Mouse (Mus musculus): Measurements from ENCODE around the gene Tmed6. TPM values are rescaled to one million over a fixed set of nuclear protein-coding genes. Genes with fewer than 3 reads are reported as not detected.

Gene Tmed6
- polyA plus RNA-seq, 1 experiment = 65.3 TPM

GRCm38 (mm10) chr8:107031577-107032090 lies 33.8 kb downstream of the Tmed6 start:
- peak overlapping the region; percentile 50 for H3K27ac ChIP-seq (ENCODE audit: insufficient read depth, low read depth, low read length)
- H3K4me1 ChIP-seq (ENCODE audit: control insufficient read depth, insufficient read depth, low read length) = peaks cover 15% of the 10 kb centered on the region
- H3K36me3 ChIP-seq (ENCODE audit: control insufficient read depth, insufficient read depth, low read length) = no peaks in the 10 kb centered on the region
- TF ChIP-seq CTCF (conservative IDR thresholded peaks at IDR 0.05; ENCODE audit: insufficient read depth, insufficient read length, low read depth, low read length) (no peak), POLR2A (IDR thresholded peaks at IDR 0.05; ENCODE audit: low read depth, low read length) (no peak)
- no peak for DNase-seq
- H3K27me3 ChIP-seq (replicated peaks; ENCODE audit: control insufficient read depth, insufficient read depth, low read length) = no peaks in the 10 kb centered on the region
- WGBS = under 1% methylated on average over 40 of the region's 40 CpGs
- H3K4me3 ChIP-seq (ENCODE audit: insufficient read depth, low read depth, low read length) = peak overlapping the region; percentile 95

DNA sequence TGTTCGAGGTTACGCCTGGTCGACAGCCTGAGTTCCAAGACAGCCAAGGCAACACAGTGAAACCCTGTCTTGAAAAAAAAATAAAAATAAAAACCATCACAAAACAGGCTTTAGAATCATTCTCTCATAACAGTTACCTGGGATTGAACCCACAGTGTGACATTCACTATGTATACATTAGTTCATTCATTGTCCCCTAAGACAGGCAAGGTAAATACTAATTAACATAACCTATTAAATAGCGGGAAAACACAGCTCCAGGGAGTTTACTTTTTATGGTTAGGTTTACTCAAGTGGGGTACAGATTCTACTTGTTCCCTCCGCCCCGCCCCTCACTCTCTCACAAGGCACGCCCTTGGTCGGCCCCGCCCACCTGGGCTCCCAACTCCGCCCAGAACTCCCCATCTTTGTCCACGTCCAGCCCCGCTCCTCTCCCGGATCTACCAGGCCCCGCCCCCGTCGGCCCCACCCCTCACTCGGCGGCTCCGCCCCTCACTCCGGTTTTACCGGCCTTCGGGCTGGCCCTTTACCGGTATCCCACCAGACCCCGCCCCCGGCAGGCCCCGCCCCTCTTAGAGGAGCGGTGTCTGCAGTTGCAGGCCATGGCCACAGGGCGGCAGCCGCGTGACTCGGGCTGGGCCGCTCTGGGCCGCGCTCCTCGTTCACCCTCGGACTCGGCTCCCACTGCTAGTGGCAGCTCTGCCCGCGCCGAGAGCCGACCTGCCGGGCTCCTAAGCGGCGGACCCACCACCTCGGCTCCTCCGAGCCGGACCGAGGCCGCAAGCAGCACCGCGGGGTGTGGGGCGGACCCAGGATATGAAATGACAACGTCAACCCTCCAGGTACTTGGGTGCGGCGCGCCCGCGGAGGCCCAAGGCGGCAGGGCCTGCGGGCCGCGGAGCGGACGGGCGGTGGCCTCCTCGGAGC lies 34.5 kb downstream of the Tmed6 start, which contains the start of gene Vps4a:
Vps4a (plus strand) TSS at position 573 of the 927 bp plus-strand sequence.
- peak; percentile 74 for TF ChIP-seq CTCF (conservative IDR thresholded peaks at IDR 0.05; ENCODE audit: insufficient read depth, insufficient read length, low read depth, low read length)
- peak; percentile 53 for TF ChIP-seq POLR2A (IDR thresholded peaks at IDR 0.05; ENCODE audit: low read depth, low read length)
- Histone ChIP-seq H3K4me3 (ENCODE audit: insufficient read depth, low read depth, low read length) (peak within 1 kb of the TSS; percentile 95), H3K27ac (ENCODE audit: insufficient read depth, low read depth, low read length) (peak within 1 kb of the TSS; percentile 50), H3K4me1 (ENCODE audit: control insufficient read depth, insufficient read depth, low read length) (peaks cover 12% of the 10 kb centered on the region), H3K27me3 (replicated peaks; ENCODE audit: control insufficient read depth, insufficient read depth, low read length) (no peaks in the 10 kb centered on the region), H3K36me3 (ENCODE audit: control insufficient read depth, insufficient read depth, low read length) (no peaks in the 10 kb centered on the region)
- DNase-seq = peak; percentile 99
- WGBS = 5% methylated on average over 65 of the region's 66 CpGs

DNA sequence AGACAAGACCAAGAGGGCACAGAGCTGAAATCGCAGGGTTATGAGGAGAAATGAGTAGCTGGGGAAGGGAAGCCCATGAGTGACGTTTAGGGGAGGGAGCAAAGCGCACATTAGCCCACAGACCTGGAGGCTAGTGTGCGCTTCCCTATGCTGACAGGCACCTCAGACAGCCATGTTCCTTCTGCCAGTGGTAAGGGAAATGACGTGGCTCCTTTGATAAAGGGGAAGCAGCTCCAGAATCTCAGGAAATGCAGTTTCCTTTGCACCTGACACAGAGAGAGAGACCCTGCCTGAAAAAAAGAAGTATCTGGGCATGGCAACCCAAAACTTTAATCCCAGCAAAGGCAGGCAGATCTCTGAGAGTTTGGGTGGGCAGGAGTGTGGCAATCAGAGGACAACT lies 35.4 kb downstream of the Tmed6 start:
- Histone ChIP-seq H3K36me3 (ENCODE audit: control insufficient read depth, insufficient read depth, low read length) (no peaks in the 10 kb centered on the region), H3K27ac (ENCODE audit: insufficient read depth, low read depth, low read length) (no peak overlapping the region), H3K27me3 (replicated peaks; ENCODE audit: control insufficient read depth, insufficient read depth, low read length) (no peaks in the 10 kb centered on the region), H3K4me1 (ENCODE audit: control insufficient read depth, insufficient read depth, low read length) (peaks cover 12% of the 10 kb centered on the region), H3K4me3 (ENCODE audit: insufficient read depth, low read depth, low read length) (no peak overlapping the region)
- no peak for DNase-seq
- WGBS = 63% methylated on average over 5 of the region's 5 CpGs
- no peak for TF ChIP-seq CTCF (conservative IDR thresholded peaks at IDR 0.05; ENCODE audit: insufficient read depth, insufficient read length, low read depth, low read length)
- no peak for TF ChIP-seq POLR2A (IDR thresholded peaks at IDR 0.05; ENCODE audit: low read depth, low read length)

DNA sequence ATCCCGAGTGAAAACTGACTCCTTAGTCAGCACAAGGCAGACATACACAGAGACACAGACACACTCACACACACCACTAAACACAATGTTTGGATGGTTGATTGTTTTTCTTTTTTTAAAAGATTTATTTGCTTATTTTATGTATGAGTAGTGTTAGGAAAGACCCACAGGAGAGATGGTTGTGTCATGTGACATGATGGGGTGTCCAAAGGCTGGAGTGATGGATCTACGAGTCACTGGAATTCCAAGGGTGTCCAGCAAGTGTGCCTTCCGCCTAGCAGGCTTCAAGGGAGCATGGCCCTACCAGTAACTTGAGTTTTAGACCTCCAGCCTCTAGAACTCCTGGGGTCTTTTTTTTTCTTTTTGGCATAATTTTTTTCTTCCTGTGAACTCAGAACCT lies 36.1 kb downstream of the Tmed6 start:
- H3K36me3 ChIP-seq (ENCODE audit: control insufficient read depth, insufficient read depth, low read length) = no peaks in the 10 kb centered on the region
- 70% methylated on average over 3 of the region's 3 CpGs for WGBS
- no peak overlapping the region for H3K4me3 ChIP-seq (ENCODE audit: insufficient read depth, low read depth, low read length)
- H3K27me3 ChIP-seq (replicated peaks; ENCODE audit: control insufficient read depth, insufficient read depth, low read length) = no peaks in the 10 kb centered on the region
- no peak overlapping the region for H3K27ac ChIP-seq (ENCODE audit: insufficient read depth, low read depth, low read length)
- TF ChIP-seq POLR2A (IDR thresholded peaks at IDR 0.05; ENCODE audit: low read depth, low read length) (no peak), CTCF (conservative IDR thresholded peaks at IDR 0.05; ENCODE audit: insufficient read depth, insufficient read length, low read depth, low read length) (no peak)
- peaks cover 12% of the 10 kb centered on the region for H3K4me1 ChIP-seq (ENCODE audit: control insufficient read depth, insufficient read depth, low read length)
- DNase-seq = no peak

GRCm38 (mm10) chr8:107023479-107023878 lies 42.0 kb downstream of the Tmed6 start:
- 87% methylated on average over 8 of the region's 8 CpGs for WGBS
- Histone ChIP-seq H3K4me1 (ENCODE audit: control insufficient read depth, insufficient read depth, low read length) (no peaks in the 10 kb centered on the region), H3K27ac (ENCODE audit: insufficient read depth, low read depth, low read length) (no peak overlapping the region), H3K27me3 (replicated peaks; ENCODE audit: control insufficient read depth, insufficient read depth, low read length) (no peaks in the 10 kb centered on the region), H3K36me3 (ENCODE audit: control insufficient read depth, insufficient read depth, low read length) (no peaks in the 10 kb centered on the region), H3K4me3 (ENCODE audit: insufficient read depth, low read depth, low read length) (no peak overlapping the region)
- DNase-seq = no peak
- TF ChIP-seq CTCF (conservative IDR thresholded peaks at IDR 0.05; ENCODE audit: insufficient read depth, insufficient read length, low read depth, low read length) = no peak
- no peak for TF ChIP-seq POLR2A (IDR thresholded peaks at IDR 0.05; ENCODE audit: low read depth, low read length)

DNA sequence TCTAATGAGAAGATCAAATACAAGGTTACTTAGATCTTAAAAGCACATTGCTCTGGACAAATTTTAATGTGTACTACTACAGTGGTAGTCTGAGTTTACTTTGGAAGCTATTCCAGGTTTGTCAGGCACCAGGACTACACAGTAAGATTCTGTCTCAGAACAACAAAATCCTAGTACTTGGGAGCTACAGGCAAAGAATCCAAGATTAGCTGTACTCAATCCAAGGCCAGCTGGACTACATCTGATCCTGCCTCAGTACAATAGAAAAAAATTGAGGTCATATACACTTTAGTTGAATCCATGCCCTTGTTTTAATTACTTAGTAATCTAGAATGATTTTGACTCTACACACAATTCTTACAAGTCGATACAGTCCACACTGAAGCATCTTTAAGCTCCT lies 50.5 kb downstream of the Tmed6 start:
- H3K27ac ChIP-seq (ENCODE audit: insufficient read depth, low read depth, low read length) = no peak overlapping the region
- peaks cover 3% of the 10 kb centered on the region; the same call in 1 of the 2 replicates for H3K36me3 ChIP-seq (ENCODE audit: control insufficient read depth, insufficient read depth, low read length)
- no peak overlapping the region for H3K4me3 ChIP-seq (ENCODE audit: insufficient read depth, low read depth, low read length)
- DNase-seq = no peak
- TF ChIP-seq CTCF (conservative IDR thresholded peaks at IDR 0.05; ENCODE audit: insufficient read depth, insufficient read length, low read depth, low read length) (no peak), POLR2A (IDR thresholded peaks at IDR 0.05; ENCODE audit: low read depth, low read length) (no peak)
- 68% methylated on average over 1 of the region's 1 CpGs for WGBS
- H3K4me1 ChIP-seq (ENCODE audit: control insufficient read depth, insufficient read depth, low read length) = no peaks in the 10 kb centered on the region
- no peaks in the 10 kb centered on the region for H3K27me3 ChIP-seq (replicated peaks; ENCODE audit: control insufficient read depth, insufficient read depth, low read length)

DNA sequence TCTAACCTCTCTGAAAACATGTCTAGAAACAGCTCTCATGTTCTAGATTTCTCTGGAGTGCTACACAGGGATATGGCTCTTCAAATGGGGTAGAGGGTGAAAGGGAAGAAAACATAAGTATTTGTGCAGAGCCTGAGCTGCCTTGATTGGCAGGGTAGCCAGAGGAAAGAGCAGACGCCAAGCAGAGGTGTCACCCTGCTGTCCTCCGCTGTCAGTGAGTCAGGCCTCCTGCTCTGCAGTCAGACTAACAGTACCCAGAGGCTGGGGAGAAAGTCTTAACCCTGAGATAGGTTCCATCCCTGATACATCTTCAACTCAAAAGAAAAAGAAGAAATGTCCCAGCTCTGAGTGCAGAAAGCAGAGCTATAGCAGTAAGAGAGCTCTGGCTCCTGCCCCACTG lies 52.8 kb downstream of the Tmed6 start:
- Histone ChIP-seq H3K27ac (ENCODE audit: insufficient read depth, low read depth, low read length) (no peak overlapping the region), H3K4me3 (ENCODE audit: insufficient read depth, low read depth, low read length) (no peak overlapping the region), H3K27me3 (replicated peaks; ENCODE audit: control insufficient read depth, insufficient read depth, low read length) (no peaks in the 10 kb centered on the region), H3K36me3 (ENCODE audit: control insufficient read depth, insufficient read depth, low read length) (peaks cover 3% of the 10 kb centered on the region; the same call in 1 of the 2 replicates), H3K4me1 (ENCODE audit: control insufficient read depth, insufficient read depth, low read length) (no peaks in the 10 kb centered on the region)
- WGBS = 89% methylated on average over 2 of the region's 2 CpGs
- DNase-seq = no peak
- TF ChIP-seq POLR2A (IDR thresholded peaks at IDR 0.05; ENCODE audit: low read depth, low read length) (no peak), CTCF (conservative IDR thresholded peaks at IDR 0.05; ENCODE audit: insufficient read depth, insufficient read length, low read depth, low read length) (no peak)

Other genes with a start within 250 kb of the Tmed6 start
- gene Has3, start 195.4 kb downstream of the Tmed6 start, polyA plus RNA-seq (2012; rRNA removed) = 0.72 and 0.98 TPM in 2 replicates
- 24.1 and 24.5 TPM in 2 replicates for gene Utp4, start 172.0 kb downstream of the Tmed6 start, polyA plus RNA-seq (2012; rRNA removed)
- 9.4 and 10.4 TPM in 2 replicates for gene Sntb2, start 129.9 kb downstream of the Tmed6 start, polyA plus RNA-seq (2012; rRNA removed)
- gene Vps4a, start 34.4 kb downstream of the Tmed6 start, polyA plus RNA-seq (2012; rRNA removed) = 31.0 and 33.4 TPM in 2 replicates
- 39.5 and 43.4 TPM in 2 replicates for gene Pdf, start 17.0 kb downstream of the Tmed6 start, polyA plus RNA-seq (2012; rRNA removed)
- gene Cog8, start 9.0 kb downstream of the Tmed6 start, polyA plus RNA-seq (2012; rRNA removed) = 29.4 and 32.2 TPM in 2 replicates
- 38.2 and 54.3 TPM in 2 replicates for gene Nip7, start 8.8 kb downstream of the Tmed6 start, polyA plus RNA-seq (2012; rRNA removed)
- 8.7 and 12.2 TPM in 2 replicates for gene Terf2, start 30.9 kb upstream of the Tmed6 start, polyA plus RNA-seq (2012; rRNA removed)
- gene Cyb5b, start 85.0 kb upstream of the Tmed6 start, polyA plus RNA-seq (2012; rRNA removed) = 186 and 203 TPM in 2 replicates
- gene Nfat5, start 227.8 kb upstream of the Tmed6 start, polyA plus RNA-seq (2012; rRNA removed) = 26.0 and 26.1 TPM in 2 replicates